Mouse (Mus musculus): ENCODE measurements at regions not wholly inside any gene's neighbourhood (a gene's known extent, or its start where the extent isn't known, plus 50 kb on each side); places are given as distances from the start of the nearest gene placed in this dataset.
A peak's percentile ranks its signal among the peaks of the same experiment; 100 is the strongest.

GRCm38 (mm10) chrX:12365582-12366323 lies 205.6 kb upstream of the Bcor start:
- DNase-seq (ENCODE audit: low spot score in 2 of 2): no peak

- DNase-seq (ENCODE audit: low spot score in 2 of 2): no peak
Measured at GRCm38 (mm10) chrX:12366801-12367200, 206.6 kb upstream of the Bcor start.

- no peak for DNase-seq (ENCODE audit: low spot score in 2 of 2)
Measured at GRCm38 (mm10) chrX:12373670-12374069, 213.5 kb upstream of the Bcor start.

GRCm38 (mm10) chrX:12375796-12376195 lies 211.8 kb upstream of the Atp6ap2 start:
- peak in 1 of 2 experiments; percentile 23 for DNase-seq (ENCODE audit: low spot score in 2 of 2)

GRCm38 (mm10) chrX:12376238-12376980 lies 211.2 kb upstream of the Atp6ap2 start:
- DNase-seq (ENCODE audit: low spot score in 2 of 2): no peak

GRCm38 (mm10) chrX:12377441-12377840 lies 210.2 kb upstream of the Atp6ap2 start:
- no peak for DNase-seq (ENCODE audit: low spot score in 2 of 2)

GRCm38 (mm10) chrX:12392145-12392825 lies 195.3 kb upstream of the Atp6ap2 start:
- no peak for DNase-seq (ENCODE audit: low spot score in 2 of 2)

GRCm38 (mm10) chrX:12409319-12409718 lies 178.3 kb upstream of the Atp6ap2 start:
- DNase-seq (ENCODE audit: low spot score in 2 of 2): no peak

GRCm38 (mm10) chrX:12425566-12425965 lies 162.0 kb upstream of the Atp6ap2 start:
- no peak for DNase-seq (ENCODE audit: low spot score in 2 of 2)

GRCm38 (mm10) chrX:12426664-12427063 lies 160.9 kb upstream of the Atp6ap2 start:
- no peak for DNase-seq (ENCODE audit: low spot score in 2 of 2)

GRCm38 (mm10) chrX:12432289-12432688 lies 155.3 kb upstream of the Atp6ap2 start:
- DNase-seq (ENCODE audit: low spot score in 2 of 2): no peak

GRCm38 (mm10) chrX:12435656-12436055 lies 151.9 kb upstream of the Atp6ap2 start:
- DNase-seq (ENCODE audit: low spot score in 2 of 2): no peak

- no peak for DNase-seq (ENCODE audit: low spot score in 2 of 2)
Measured at GRCm38 (mm10) chrX:12436106-12436505, 151.5 kb upstream of the Atp6ap2 start.

GRCm38 (mm10) chrX:12439447-12439846 lies 148.2 kb upstream of the Atp6ap2 start:
- DNase-seq (ENCODE audit: low spot score in 2 of 2): no peak

GRCm38 (mm10) chrX:12443794-12444193 lies 143.8 kb upstream of the Atp6ap2 start:
- DNase-seq (ENCODE audit: low spot score in 2 of 2): no peak

- DNase-seq (ENCODE audit: low spot score in 2 of 2): no peak
Measured at GRCm38 (mm10) chrX:12445093-12445492, 142.5 kb upstream of the Atp6ap2 start.

GRCm38 (mm10) chrX:12447962-12448361 lies 139.6 kb upstream of the Atp6ap2 start:
- no peak for DNase-seq (ENCODE audit: low spot score in 2 of 2)

GRCm38 (mm10) chrX:12449688-12450087 lies 137.9 kb upstream of the Atp6ap2 start:
- DNase-seq (ENCODE audit: low spot score in 2 of 2): no peak

GRCm38 (mm10) chrX:12452979-12453769 lies 134.4 kb upstream of the Atp6ap2 start:
- DNase-seq (ENCODE audit: low spot score in 2 of 2): no peak

GRCm38 (mm10) chrX:12461657-12462056 lies 125.9 kb upstream of the Atp6ap2 start:
- DNase-seq (ENCODE audit: low spot score in 2 of 2): no peak

All from adrenal gland, adult 18-20 months (tissue).